Mouse (Mus musculus) thymus, adult 2 months (tissue): ENCODE data around the gene Pced1b. TPM values are rescaled to one million over a fixed set of nuclear protein-coding genes. Genes with fewer than 3 reads are reported as not detected.

Experiments used
- DNase-seq: peaks from one replicate; pipeline ENCODE4 v3.0.0; 2021
- H3K27ac ChIP-seq: fragments of 200-500 bp; 2 replicates; pipeline ENCODE4 v1.5.1; 2012; ENCODE audit warnings: low read length, control low read depth; ENCODE audit not compliant: control insufficient read depth, insufficient read depth
- H3K27me3 ChIP-seq: fragments of 200-500 bp; 2 replicates; pipeline ENCODE4 v1.6.1; 2012; ENCODE audit warnings: mild to moderate bottlenecking, low read length, moderate library complexity, mixed read lengths; ENCODE audit not compliant: control insufficient read depth, insufficient read depth
- H3K36me3 ChIP-seq: fragments of 200-500 bp; 2 replicates; pipeline ENCODE4 v1.6.1; 2012; ENCODE audit warnings: mild to moderate bottlenecking, low read length, moderate library complexity; ENCODE audit not compliant: control insufficient read depth, insufficient read depth
- H3K4me1 ChIP-seq: fragments of 200-500 bp; replicated peaks from 2 replicates; pipeline ENCODE4 v1.6.1; 2012; ENCODE audit warnings: low read length; ENCODE audit not compliant: control insufficient read depth, insufficient read depth
- H3K4me3 ChIP-seq: fragments of 200-500 bp; 2 replicates; pipeline ENCODE4 v1.5.1; 2012; ENCODE audit warnings: mild to moderate bottlenecking, low read length, control low read depth, moderate library complexity; ENCODE audit not compliant: control insufficient read depth, insufficient read depth
- CTCF ChIP-seq: fragments of 200-500 bp; IDR thresholded peaks from 2 replicates; pipeline ENCODE4 v1.5.1; 2012; ENCODE audit warnings: mild to moderate bottlenecking, control low read depth, low read length, moderate library complexity, borderline replicate concordance; ENCODE audit not compliant: control insufficient read depth, poor library complexity, insufficient read depth; ENCODE audit errors: extremely low read depth
- POLR2A ChIP-seq: fragments of 200-500 bp; IDR thresholded peaks from 2 replicates; pipeline ENCODE4 v1.6.1; 2012; ENCODE audit warnings: mild to moderate bottlenecking, low read length, control low read depth, moderate library complexity; ENCODE audit not compliant: control insufficient read depth, poor library complexity, insufficient read depth; ENCODE audit errors: extremely low read depth
- WGBS: fragments of 180-500 bp; shearing (Covaris S2); methylation state at CpG from one replicate; pipeline ENCODE4 v1.1.7; 2018; 5-methylcytosine and 5-hydroxymethylcytosine counted together
- polyA plus RNA-seq: library from polyadenylated mRNA; depleted of rRNA; stranded (reverse); fragments of >200 nt; gene quantifications from 2 replicates; pipeline ENCODE4 v1.2.3, GENCODE M21; 2012

Gene Pced1b
- polyA plus RNA-seq, 1 experiment = 26.7 TPM

- 84% methylated on average over 14 of the region's 14 CpGs for WGBS
Observed at GRCm38 (mm10) chr15:97266236-97266845, 19.4 kb downstream of the Pced1b start.

DNA sequence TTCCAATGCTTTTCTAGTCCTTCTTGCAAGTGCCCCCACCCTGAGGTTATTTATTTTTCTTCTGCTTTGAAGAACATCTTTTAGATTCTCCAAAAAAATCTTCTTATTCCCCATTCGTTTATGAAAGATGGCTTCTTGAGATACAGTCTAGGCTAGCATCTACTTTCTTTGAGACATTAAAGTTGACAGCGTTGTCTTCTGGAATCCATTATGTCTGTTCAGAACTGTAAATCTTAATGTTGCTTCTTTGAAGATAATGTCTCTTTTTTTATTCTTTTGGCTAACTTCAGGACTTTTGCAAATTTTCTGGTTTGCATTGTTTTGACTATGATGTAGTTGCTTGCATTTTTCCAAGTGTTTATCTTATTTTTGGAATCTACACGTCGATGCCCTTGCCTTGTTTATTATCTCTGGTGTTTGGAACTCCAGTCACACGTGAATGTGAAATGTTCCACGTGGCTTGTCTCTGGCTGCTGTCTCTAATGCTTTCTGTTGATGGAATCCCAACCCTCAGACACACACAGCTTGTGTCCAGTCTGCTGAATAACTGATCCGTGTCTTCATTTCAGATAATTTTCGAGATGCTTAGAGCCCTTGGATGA, 20.3 kb downstream of the Pced1b start:
- H3K36me3 ChIP-seq = no peaks in the 10 kb centered on the region
- H3K4me1 ChIP-seq = 0 out of 2 replicates have a peak, but pooled peaks cover under 1% of the 10 kb centered on the region
- TF ChIP-seq CTCF (no peak), POLR2A (no peak)
- H3K4me3 ChIP-seq = no peak overlapping the region
- DNase-seq = no peak
- WGBS = 90% methylated on average over 8 of the region's 8 CpGs
- no peaks in the 10 kb centered on the region for H3K27me3 ChIP-seq
- no peak overlapping the region for H3K27ac ChIP-seq

More at GRCm38 (mm10) chr15:97266236-97266845, 19.4 kb downstream of the Pced1b start:
- Histone ChIP-seq H3K27me3 (no peaks in the 10 kb centered on the region), H3K4me3 (no peak overlapping the region), H3K36me3 (no peaks in the 10 kb centered on the region), H3K4me1 (0 out of 2 replicates have a peak, but pooled peaks cover 2% of the 10 kb centered on the region), H3K27ac (no peak overlapping the region)
- no peak for DNase-seq
- TF ChIP-seq CTCF = no peak
- no peak for TF ChIP-seq POLR2A

DNA sequence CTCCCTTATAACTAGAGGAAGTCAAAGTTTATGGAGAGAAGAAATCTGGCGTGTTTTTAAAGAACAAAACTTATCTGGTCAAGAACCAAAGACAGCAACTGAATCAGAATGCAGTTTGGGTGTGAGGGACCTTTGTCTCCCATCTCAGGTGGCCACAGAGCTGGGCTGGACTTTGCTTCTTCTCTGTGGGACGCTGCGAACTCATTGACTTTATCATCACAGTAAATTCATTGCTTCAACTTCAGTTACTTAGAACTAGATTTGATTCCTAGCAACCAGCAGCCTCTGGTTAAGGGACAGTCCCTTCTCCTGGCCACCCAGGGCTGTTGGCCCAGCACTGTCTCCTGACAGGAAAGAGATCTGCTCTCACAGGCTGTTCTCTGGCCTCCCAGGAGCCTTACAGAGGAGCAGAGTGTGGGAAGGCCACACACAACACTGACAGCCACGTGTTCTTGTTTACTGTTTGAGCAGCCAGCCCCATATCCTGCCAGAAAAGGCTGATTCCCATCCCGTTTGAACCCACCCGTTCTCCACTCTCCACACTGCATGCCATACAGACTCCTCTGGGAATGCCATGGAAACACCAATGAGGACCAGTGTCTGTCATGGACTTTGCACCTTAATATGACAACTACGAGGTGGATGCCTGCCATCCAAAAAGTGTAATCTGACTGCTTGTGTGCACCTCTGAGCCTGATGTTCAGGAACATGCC, 25.2 kb downstream of the Pced1b start:
- no peak overlapping the region for H3K4me3 ChIP-seq
- no peaks in the 10 kb centered on the region for H3K4me1 ChIP-seq
- no peaks in the 10 kb centered on the region for H3K27me3 ChIP-seq
- H3K36me3 ChIP-seq = no peaks in the 10 kb centered on the region
- no peak overlapping the region for H3K27ac ChIP-seq
- no peak for DNase-seq
- 85% methylated on average over 7 of the region's 7 CpGs for WGBS
- TF ChIP-seq POLR2A = no peak
- TF ChIP-seq CTCF = no peak

GRCm38 (mm10) chr15:97272831-97273230, 25.9 kb downstream of the Pced1b start:
- H3K4me1 ChIP-seq = no peaks in the 10 kb centered on the region
- TF ChIP-seq CTCF = no peak
- no peak for TF ChIP-seq POLR2A
- DNase-seq = no peak
- no peaks in the 10 kb centered on the region for H3K27me3 ChIP-seq
- H3K36me3 ChIP-seq = no peaks in the 10 kb centered on the region
- WGBS = 95% methylated on average over 3 of the region's 3 CpGs
- no peak overlapping the region for H3K27ac ChIP-seq
- H3K4me3 ChIP-seq = no peak overlapping the region

DNA sequence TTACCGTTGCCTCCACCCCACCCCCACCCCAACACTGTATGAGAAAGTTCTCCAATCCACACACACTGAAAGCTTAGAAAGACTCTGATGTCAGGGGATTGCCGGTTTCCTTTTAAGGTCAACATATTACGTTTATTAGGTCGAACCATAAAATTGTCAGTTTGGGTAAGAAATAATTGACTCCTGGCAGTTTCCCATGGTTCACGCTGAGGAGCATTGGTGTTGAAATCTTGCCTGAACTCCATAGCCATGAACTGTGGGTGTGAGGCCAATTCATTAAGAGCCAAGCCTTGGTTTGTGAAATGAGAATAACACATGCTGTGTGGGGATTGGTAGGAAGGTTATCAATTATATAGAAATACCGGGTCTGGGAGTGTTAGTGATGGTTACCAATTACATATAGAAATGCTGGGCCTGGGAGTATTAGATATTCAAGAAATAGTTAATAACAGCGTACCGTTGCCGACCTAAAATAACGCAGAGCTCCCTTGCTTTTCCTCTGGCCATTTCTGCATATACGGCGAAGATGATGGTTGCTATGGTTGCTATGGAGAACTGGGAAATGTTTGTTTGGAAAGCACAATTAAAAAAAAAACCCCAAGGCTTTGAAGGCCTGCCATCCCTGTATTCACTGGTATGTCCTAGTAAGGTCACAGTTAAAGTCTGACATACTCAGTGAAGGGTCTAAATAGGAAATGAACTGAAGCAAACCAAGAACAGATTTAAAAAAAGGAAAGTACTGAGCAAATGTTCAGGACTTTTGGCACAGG, 28.9 kb downstream of the Pced1b start:
- H3K4me3 ChIP-seq = no peak overlapping the region
- WGBS = 97% methylated on average over 12 of the region's 12 CpGs
- H3K27me3 ChIP-seq = no peaks in the 10 kb centered on the region
- no peak overlapping the region for H3K27ac ChIP-seq
- TF ChIP-seq CTCF (no peak), POLR2A (no peak)
- no peaks in the 10 kb centered on the region for H3K36me3 ChIP-seq
- DNase-seq = no peak
- no peaks in the 10 kb centered on the region for H3K4me1 ChIP-seq

GRCm38 (mm10) chr15:97276660-97277153, 29.8 kb downstream of the Pced1b start:
- Histone ChIP-seq H3K36me3 (no peaks in the 10 kb centered on the region), H3K27ac (no peak overlapping the region), H3K27me3 (no peaks in the 10 kb centered on the region), H3K4me1 (no peaks in the 10 kb centered on the region), H3K4me3 (no peak overlapping the region)
- DNase-seq = no peak
- TF ChIP-seq CTCF (no peak), POLR2A (no peak)
- 92% methylated on average over 20 of the region's 20 CpGs for WGBS
